Mouse (Mus musculus) bone marrow, adult 2 months (tissue): ENCODE data around the gene Nt5c2.

ENCODE experiments used
- CTCF ChIP-seq: fragments of 200-500 bp; IDR thresholded peaks from 2 replicates; pipeline ENCODE4 v1.5.1; 2011; ENCODE audit warnings: low read length, control low read depth; ENCODE audit not compliant: control insufficient read depth, insufficient read depth
- POLR2A ChIP-seq: fragments of 200-500 bp; IDR thresholded peaks from 2 replicates; pipeline ENCODE4 v1.6.1; 2011; ENCODE audit warnings: low read depth, mild to moderate bottlenecking, control low read depth, low read length, borderline replicate concordance; ENCODE audit not compliant: control insufficient read depth

DNA sequence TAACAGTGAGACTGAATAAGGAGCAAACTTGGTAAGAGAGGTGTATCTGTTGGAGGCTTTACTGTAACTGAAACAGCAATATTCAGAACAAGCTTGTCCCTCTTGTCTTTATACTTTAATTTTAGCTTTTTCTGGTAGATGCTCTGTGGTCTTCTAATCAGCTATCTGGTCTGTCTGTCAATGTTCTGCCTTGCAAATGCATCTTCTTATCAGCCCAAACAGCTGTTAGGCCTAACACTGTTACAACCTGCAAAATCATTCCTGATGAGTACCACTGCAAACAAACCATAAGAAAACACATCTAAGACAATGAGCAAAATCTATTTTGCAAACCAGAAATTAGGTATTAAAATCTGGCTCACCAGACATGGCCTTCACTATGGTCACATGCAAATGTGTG, 109.6 kb downstream of the Nt5c2 start:
- no peak for TF ChIP-seq POLR2A
- no peak for TF ChIP-seq CTCF
